Mouse (Mus musculus): ENCODE measurements at regions not wholly inside any gene's neighbourhood (a gene's known extent, or its start where the extent isn't known, plus 50 kb on each side); places are given as distances from the start of the nearest gene placed in this dataset.
"Not testable (repeated sequence)": the region's sequence is repeated elsewhere in the genome, so short reads cannot be mapped to it uniquely, and the experiment has no call there.

DNA sequence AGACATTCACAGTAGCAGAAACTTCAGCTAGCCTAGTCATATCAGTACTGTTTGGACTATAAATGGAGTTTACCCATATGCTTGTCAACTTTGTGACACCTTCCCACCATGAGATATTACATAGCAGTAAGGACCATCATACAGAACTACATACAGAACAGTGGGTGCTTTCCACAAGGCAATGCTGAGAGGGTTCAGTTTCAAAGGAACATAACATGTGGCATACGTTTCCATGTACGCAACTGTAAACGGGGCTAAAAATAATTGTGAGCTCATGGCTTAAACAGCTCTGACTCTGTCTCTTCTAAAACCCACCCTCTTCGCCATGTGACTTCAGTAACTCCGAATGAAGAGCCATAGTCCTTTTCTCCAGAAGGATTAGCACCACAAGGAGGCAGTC is 109.0 kb upstream of the Rasgrp1 start:
- Histone ChIP-seq H3K4me2 (no peak overlapping the region), H3K4me3 (no peak overlapping the region), H3K36me3 (no peaks in the 10 kb centered on the region), H3K9me3 (replicated peaks) (no peaks in the 10 kb centered on the region), H3K27ac (peak overlapping the region; percentile 72), H3K27me3 (no peaks in the 10 kb centered on the region), H3K4me1 (replicated peaks) (peaks cover 11% of the 10 kb centered on the region), H3K9ac (no peak overlapping the region)
- ATAC-seq (replicated peaks; ENCODE audit: insufficient number of reproducible peaks, insufficient read depth, low FRiP score, low read depth): peak; percentile 79
- 27% methylated on average over 5 of the region's 5 CpGs for WGBS

DNA sequence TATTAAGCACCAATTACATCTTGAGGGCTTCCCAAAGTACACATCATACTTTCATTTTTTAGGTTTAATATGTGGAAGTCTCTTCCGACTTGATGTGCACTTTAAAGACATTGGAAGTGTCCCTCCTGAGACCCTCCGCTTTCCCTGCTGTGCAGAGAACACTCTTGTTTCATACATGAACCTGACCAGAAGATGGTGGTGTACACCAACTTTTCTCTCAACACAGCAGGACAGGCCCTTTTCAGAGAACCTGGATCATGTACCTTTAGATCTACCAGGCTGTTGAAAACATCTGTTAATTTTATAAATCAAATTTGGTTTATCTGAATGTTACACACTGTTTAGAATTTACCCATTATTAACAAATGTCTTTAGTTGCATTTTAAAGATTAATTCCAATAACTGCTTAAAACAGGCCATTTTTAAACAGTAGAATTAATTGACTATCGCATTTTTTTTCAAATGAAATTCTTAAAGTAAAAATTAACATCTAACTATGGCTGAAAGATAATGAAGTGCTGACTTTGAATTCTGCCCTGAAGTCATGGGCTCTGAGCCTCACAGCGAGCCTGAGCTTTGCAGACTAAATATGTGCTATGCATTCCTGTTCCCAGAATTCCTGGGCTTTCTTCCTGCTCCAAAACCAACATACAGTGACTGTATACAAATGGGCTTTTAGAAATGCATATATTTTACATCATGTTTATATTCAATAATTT is 112.4 kb upstream of the Rasgrp1 start:
- no peaks in the 10 kb centered on the region for H3K27me3 ChIP-seq
- H3K4me3 ChIP-seq: no peak overlapping the region
- H3K9me3 ChIP-seq (replicated peaks): no peaks in the 10 kb centered on the region
- H3K27ac ChIP-seq: no peak overlapping the region
- H3K4me1 ChIP-seq (replicated peaks): peaks cover 11% of the 10 kb centered on the region
- ATAC-seq (replicated peaks; ENCODE audit: insufficient number of reproducible peaks, insufficient read depth, low FRiP score, low read depth): no peak
- H3K36me3 ChIP-seq: no peaks in the 10 kb centered on the region
- H3K9ac ChIP-seq: no peak overlapping the region
- no peak overlapping the region for H3K4me2 ChIP-seq
- WGBS: 75% methylated on average over 4 of the region's 4 CpGs

- WGBS: 65% methylated on average over 7 of the region's 7 CpGs
- no peak overlapping the region for H3K27ac ChIP-seq
- no peak for ATAC-seq (replicated peaks; ENCODE audit: insufficient number of reproducible peaks, insufficient read depth, low FRiP score, low read depth)
Observed at GRCm38 (mm10) chr2:117455740-117456455, 113.1 kb upstream of the Rasgrp1 start.

DNA sequence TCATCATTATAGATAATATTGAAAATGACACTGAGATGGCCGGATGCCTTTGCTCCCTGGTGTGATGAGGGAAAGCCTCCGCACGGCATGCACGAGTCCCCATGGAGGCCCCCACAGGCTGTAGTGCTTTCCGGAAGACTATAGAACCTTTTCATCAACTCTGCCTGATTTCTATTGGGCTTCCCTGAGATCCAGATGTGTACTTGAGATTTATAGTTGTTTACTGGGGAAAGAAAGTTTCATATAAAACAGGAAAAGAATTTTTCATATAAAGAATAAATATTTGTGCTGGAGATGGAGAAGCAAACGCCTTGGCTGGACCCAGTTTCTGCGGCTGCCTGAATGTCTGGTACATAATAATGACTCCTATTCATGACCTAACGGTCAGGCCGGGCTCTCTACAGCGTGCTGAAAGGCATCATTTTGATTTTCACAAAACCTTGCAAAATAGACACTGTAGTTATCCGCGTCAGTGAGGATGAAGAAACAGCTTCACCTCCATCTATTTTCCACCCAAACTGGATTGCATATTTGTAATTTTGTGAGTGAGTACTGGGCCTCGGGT is 113.7 kb upstream of the Rasgrp1 start:
- no peaks in the 10 kb centered on the region for H3K9me3 ChIP-seq (replicated peaks)
- H3K9ac ChIP-seq: no peak overlapping the region
- no peak overlapping the region for H3K4me3 ChIP-seq
- no peak for ATAC-seq (replicated peaks; ENCODE audit: insufficient number of reproducible peaks, insufficient read depth, low FRiP score, low read depth)
- no peak overlapping the region for H3K4me2 ChIP-seq
- no peaks in the 10 kb centered on the region for H3K27me3 ChIP-seq
- H3K4me1 ChIP-seq (replicated peaks): peaks cover 5% of the 10 kb centered on the region; the same call in 1 of the 2 replicates
- H3K27ac ChIP-seq: no peak overlapping the region
- H3K36me3 ChIP-seq: no peaks in the 10 kb centered on the region
- 84% methylated on average over 13 of the region's 13 CpGs for WGBS

More at GRCm38 (mm10) chr2:117455740-117456455, 113.1 kb upstream of the Rasgrp1 start:
- Histone ChIP-seq H3K27me3 (no peaks in the 10 kb centered on the region), H3K4me2 (no peak overlapping the region), H3K4me1 (replicated peaks) (peaks cover 11% of the 10 kb centered on the region), H3K9ac (no peak overlapping the region), H3K36me3 (no peaks in the 10 kb centered on the region), H3K9me3 (replicated peaks) (no peaks in the 10 kb centered on the region), H3K4me3 (no peak overlapping the region)

- H3K36me3 ChIP-seq: no peaks in the 10 kb centered on the region
- H3K27ac ChIP-seq: no peak overlapping the region
- H3K9ac ChIP-seq: no peak overlapping the region
- no peak overlapping the region for H3K4me2 ChIP-seq
- WGBS: 58% methylated on average over 4 of the region's 4 CpGs
- H3K4me1 ChIP-seq (replicated peaks): no peaks in the 10 kb centered on the region
- ATAC-seq (replicated peaks; ENCODE audit: insufficient number of reproducible peaks, insufficient read depth, low FRiP score, low read depth): no peak
- no peak overlapping the region for H3K4me3 ChIP-seq
- no peaks in the 10 kb centered on the region for H3K9me3 ChIP-seq (replicated peaks)
- no peaks in the 10 kb centered on the region for H3K27me3 ChIP-seq
Observed at GRCm38 (mm10) chr2:117461541-117462290, 118.9 kb upstream of the Rasgrp1 start.

DNA sequence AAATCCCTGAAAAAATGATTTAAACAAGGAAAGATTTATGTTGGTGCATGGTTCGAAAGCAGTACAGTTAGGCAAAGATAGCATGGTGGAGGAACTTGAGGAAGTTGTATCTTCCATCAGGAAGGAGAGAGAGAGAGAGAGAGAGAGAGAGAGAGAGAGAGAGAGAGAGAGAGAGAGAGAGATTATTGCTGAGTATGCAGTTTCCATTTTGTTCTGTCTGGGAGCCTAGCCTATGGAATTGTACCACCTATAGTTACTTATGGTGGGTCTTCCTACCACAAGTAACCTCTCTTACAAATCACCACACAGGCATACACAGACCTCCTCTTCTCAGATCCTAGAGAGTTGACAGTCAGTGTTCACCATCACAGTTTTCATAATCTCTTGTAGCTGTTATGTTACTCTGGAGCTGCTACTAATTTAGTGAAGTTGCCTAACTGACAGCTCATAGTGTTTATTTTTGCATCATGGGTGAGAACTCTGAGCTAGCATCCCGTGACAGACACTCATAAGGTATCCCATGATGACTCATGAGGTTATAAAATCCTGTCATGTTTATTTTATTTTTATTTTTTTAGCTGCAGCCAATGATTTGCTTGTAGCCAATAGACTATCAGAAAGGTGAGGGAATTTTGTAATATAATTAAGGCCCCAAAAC is 132.2 kb upstream of the Rasgrp1 start:
- ATAC-seq (replicated peaks; ENCODE audit: insufficient number of reproducible peaks, insufficient read depth, low FRiP score, low read depth): no peak
- no peak overlapping the region for H3K4me3 ChIP-seq
- 71% methylated on average over 2 of the region's 2 CpGs for WGBS
- no peaks in the 10 kb centered on the region for H3K36me3 ChIP-seq
- H3K9me3 ChIP-seq (replicated peaks): no peaks in the 10 kb centered on the region
- no peak overlapping the region for H3K27ac ChIP-seq
- no peak overlapping the region for H3K9ac ChIP-seq
- no peaks in the 10 kb centered on the region for H3K27me3 ChIP-seq
- H3K4me1 ChIP-seq (replicated peaks): no peaks in the 10 kb centered on the region
- H3K4me2 ChIP-seq: no peak overlapping the region

DNA sequence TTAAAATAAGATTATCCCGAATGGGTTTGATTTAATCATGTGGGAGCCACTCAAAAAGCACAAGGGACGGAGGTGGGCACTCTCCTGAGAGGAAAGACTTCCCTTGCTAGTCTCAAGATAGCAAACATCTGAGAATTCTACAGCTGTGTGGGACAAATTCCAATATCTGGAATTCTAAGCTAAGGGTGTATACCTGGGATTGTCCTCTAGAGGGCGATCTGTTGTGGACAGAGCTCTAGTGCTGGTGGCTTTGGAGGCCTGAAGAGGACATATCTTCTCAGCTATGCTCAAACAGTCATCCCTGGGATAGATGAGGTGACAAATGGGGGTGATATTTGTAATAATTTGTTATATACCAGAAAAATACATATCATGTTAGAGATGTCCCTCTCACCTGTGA is 132.8 kb upstream of the Rasgrp1 start:
- ATAC-seq (replicated peaks; ENCODE audit: insufficient number of reproducible peaks, insufficient read depth, low FRiP score, low read depth): no peak
- no peaks in the 10 kb centered on the region for H3K36me3 ChIP-seq
- no peaks in the 10 kb centered on the region for H3K4me1 ChIP-seq (replicated peaks)
- H3K9ac ChIP-seq: no peak overlapping the region
- no peaks in the 10 kb centered on the region for H3K9me3 ChIP-seq (replicated peaks)
- WGBS: 37% methylated on average over 3 of the region's 3 CpGs
- H3K27ac ChIP-seq: no peak overlapping the region
- H3K27me3 ChIP-seq: no peaks in the 10 kb centered on the region
- no peak overlapping the region for H3K4me2 ChIP-seq
- H3K4me3 ChIP-seq: no peak overlapping the region

DNA sequence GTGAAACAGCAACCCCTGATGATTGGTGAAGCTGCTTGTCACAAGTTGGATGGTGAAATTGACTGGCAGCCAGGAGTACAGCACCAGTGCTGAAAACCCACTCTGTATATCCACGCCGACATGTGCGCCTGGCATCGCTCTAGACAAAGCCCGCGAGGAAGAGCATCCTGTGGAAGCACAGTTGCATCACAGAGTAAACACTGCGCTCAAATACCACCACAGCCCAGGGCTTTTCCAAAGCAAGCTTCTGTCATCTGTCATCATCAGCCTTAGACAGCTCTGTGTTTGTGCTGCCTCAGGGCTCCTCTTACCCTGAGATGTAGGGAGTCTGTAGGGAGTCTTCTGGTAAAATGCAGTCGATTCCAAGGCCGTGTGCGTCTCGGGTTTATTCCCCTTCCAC is 134.7 kb upstream of the Rasgrp1 start:
- H3K27me3 ChIP-seq; H3K9ac ChIP-seq; ATAC-seq (replicated peaks; ENCODE audit: insufficient number of reproducible peaks, insufficient read depth, low FRiP score, low read depth); H3K4me3 ChIP-seq; H3K4me1 ChIP-seq (replicated peaks); H3K27ac ChIP-seq; H3K9me3 ChIP-seq (replicated peaks); H3K4me2 ChIP-seq; H3K36me3 ChIP-seq: not testable (repeated sequence)
- WGBS: 65% methylated on average over 11 of the region's 11 CpGs

- not testable (repeated sequence) for ATAC-seq (replicated peaks; ENCODE audit: insufficient number of reproducible peaks, insufficient read depth, low FRiP score, low read depth); H3K9ac ChIP-seq; H3K9me3 ChIP-seq (replicated peaks); H3K36me3 ChIP-seq; H3K4me1 ChIP-seq (replicated peaks); H3K27me3 ChIP-seq; H3K4me3 ChIP-seq; H3K4me2 ChIP-seq; H3K27ac ChIP-seq
- 64% methylated on average over 16 of the region's 16 CpGs for WGBS
Observed at GRCm38 (mm10) chr2:117479244-117480009, 136.6 kb upstream of the Rasgrp1 start.

- ATAC-seq (replicated peaks; ENCODE audit: insufficient number of reproducible peaks, insufficient read depth, low FRiP score, low read depth): no peak
- H3K27me3 ChIP-seq: no peaks in the 10 kb centered on the region
- 80% methylated on average over 2 of the region's 2 CpGs for WGBS
- no peaks in the 10 kb centered on the region for H3K4me1 ChIP-seq (replicated peaks)
- no peaks in the 10 kb centered on the region for H3K36me3 ChIP-seq
- no peak overlapping the region for H3K27ac ChIP-seq
- no peaks in the 10 kb centered on the region for H3K9me3 ChIP-seq (replicated peaks)
- H3K9ac ChIP-seq: no peak overlapping the region
- H3K4me2 ChIP-seq: no peak overlapping the region
- no peak overlapping the region for H3K4me3 ChIP-seq
Observed at GRCm38 (mm10) chr2:117486447-117486846, 143.6 kb upstream of the Rasgrp1 start.
